Mouse (Mus musculus) MEL (cell line): ENCODE measurements around the gene Gm9573. TPM values are rescaled to one million over a fixed set of nuclear protein-coding genes. Genes with fewer than 3 reads are reported as not detected.
A peak's percentile ranks its signal among the peaks of the same experiment; 100 is the strongest.

Source experiments
- DNase-seq: peaks from one replicate; pipeline ENCODE4 v3.0.0; 2011; ENCODE audit warnings: low read depth, low spot score
- H3K27ac ChIP-seq: 2 replicates; pipeline ENCODE4 v1.5.1; 2012; ENCODE audit warnings: low read depth, mild to moderate bottlenecking, control low read depth, low read length, moderate library complexity; ENCODE audit not compliant: control insufficient read depth
- H3K27me3 ChIP-seq, 2 experiments: fragments of 150-350 bp in 1 of 2; sonication (generic) in 1 of 2; 2 replicates each; pipeline ENCODE4 v1.6.1; 2012; ENCODE audit warnings: low read length in 2 of 2, mild to moderate bottlenecking in 2 of 2, improper control_type of control experiment in 1 of 2, moderate library complexity in 1 of 2; ENCODE audit not compliant: insufficient read depth in 2 of 2, control insufficient read depth in 1 of 2
- H3K36me3 ChIP-seq, 2 experiments: 2 replicates each; pipeline ENCODE4 v1.6.1; 2012 to 2014; ENCODE audit warnings: low read length in 2 of 2, improper control_type of control experiment in 1 of 2, inconsistent platforms in 1 of 2, mild to moderate bottlenecking in 1 of 2; ENCODE audit not compliant: insufficient read depth in 2 of 2, control insufficient read depth in 1 of 2
- H3K4me1 ChIP-seq, 2 experiments: fragments of 150-350 bp in 1 of 2; sonication (generic) in 1 of 2; 2 replicates each; pipeline ENCODE4 v1.6.1; 2012; ENCODE audit warnings: low read length in 2 of 2, improper control_type of control experiment in 1 of 2, mild to moderate bottlenecking in 1 of 2; ENCODE audit not compliant: insufficient read depth in 2 of 2, control insufficient read depth in 1 of 2
- H3K4me3 ChIP-seq, 2 experiments: fragments of 150-350 bp in 1 of 2; sonication (generic) in 1 of 2; 2 replicates each; pipeline ENCODE4 v1.5.1; 2012; ENCODE audit warnings: low read depth in 2 of 2, low read length in 2 of 2, mild to moderate bottlenecking in 2 of 2, moderate library complexity in 2 of 2, control low read depth in 1 of 2, improper control_type of control experiment in 1 of 2; ENCODE audit not compliant: control insufficient read depth in 1 of 2, insufficient read depth in 1 of 2
- H3K79me2 ChIP-seq: 2 replicates; pipeline ENCODE4 v1.6.1; 2012; ENCODE audit warnings: mild to moderate bottlenecking, low read length, moderate library complexity; ENCODE audit not compliant: control insufficient read depth, poor library complexity, insufficient read depth
- H3K9ac ChIP-seq: 2 replicates; pipeline ENCODE4 v1.6.1; 2012; ENCODE audit warnings: low read depth, mild to moderate bottlenecking, control low read depth, low read length, moderate library complexity; ENCODE audit not compliant: control insufficient read depth, poor library complexity, severe bottlenecking
- H3K9me3 ChIP-seq: fragments of 150-350 bp; sonication (generic); replicated peaks from 2 replicates; pipeline ENCODE4 v1.6.1; 2012; ENCODE audit warnings: mild to moderate bottlenecking, low read length, improper control_type of control experiment, moderate library complexity; ENCODE audit not compliant: insufficient read depth
- BHLHE40 ChIP-seq: IDR thresholded peaks from 2 replicates; pipeline ENCODE4 v1.6.1; 2012; ENCODE audit warnings: low read depth, mild to moderate bottlenecking, inconsistent platforms, low read length, improper control_type of control experiment, borderline replicate concordance
- CHD1 ChIP-seq: IDR thresholded peaks from 2 replicates; pipeline ENCODE4 v1.6.1; 2012; ENCODE audit warnings: low read depth, mild to moderate bottlenecking, inconsistent platforms, low read length, improper control_type of control experiment
- CHD2 ChIP-seq: IDR thresholded peaks from 2 replicates; pipeline ENCODE4 v1.6.1; 2011; ENCODE audit warnings: low read length, improper control_type of control experiment
- CTCF ChIP-seq, 3 experiments: IDR thresholded peaks in 2 of 3; conservative IDR thresholded peaks in 1 of 3; 2 replicates each; pipeline ENCODE4 v1.5.1; 2011 to 2012; ENCODE audit warnings: low read length in 3 of 3, low read depth in 2 of 3, mild to moderate bottlenecking in 2 of 3, improper control_type of control experiment in 1 of 3, inconsistent platforms in 1 of 3, mixed read lengths in 1 of 3, moderate library complexity in 1 of 3; ENCODE audit not compliant: control insufficient read depth in 1 of 3, insufficient read depth in 1 of 3, poor library complexity in 1 of 3, severe bottlenecking in 1 of 3
- E2F4 ChIP-seq: IDR thresholded peaks from 2 replicates; pipeline ENCODE4 v1.6.1; 2011; ENCODE audit warnings: low read depth, low read length, improper control_type of control experiment, borderline replicate concordance
- ELF1 ChIP-seq: IDR thresholded peaks from 2 replicates; pipeline ENCODE4 v1.6.1; 2014; ENCODE audit warnings: low read depth, mild to moderate bottlenecking, inconsistent platforms, low read length, improper control_type of control experiment, moderate library complexity
- EP300 ChIP-seq, 2 experiments: IDR thresholded peaks; 2 replicates each; pipeline ENCODE4 v1.6.1; 2011; ENCODE audit warnings: improper control_type of control experiment in 2 of 2, low read length in 2 of 2, low read depth in 1 of 2, mild to moderate bottlenecking in 1 of 2
- ETS1 ChIP-seq: IDR thresholded peaks from 2 replicates; pipeline ENCODE4 v1.6.1; 2012; ENCODE audit warnings: low read depth, mild to moderate bottlenecking, inconsistent platforms, low read length, improper control_type of control experiment, moderate library complexity
- GABPA ChIP-seq: IDR thresholded peaks from 2 replicates; pipeline ENCODE4 v1.6.1; 2012; ENCODE audit warnings: low read depth, mild to moderate bottlenecking, inconsistent platforms, low read length, improper control_type of control experiment, moderate library complexity
- GATA1 ChIP-seq: IDR thresholded peaks from 2 replicates; pipeline ENCODE4 v1.6.1; 2011; ENCODE audit warnings: low read depth, low read length, improper control_type of control experiment
- HCFC1 ChIP-seq: IDR thresholded peaks from 2 replicates; pipeline ENCODE4 v1.6.1; 2012; ENCODE audit warnings: low read depth, mild to moderate bottlenecking, inconsistent platforms, low read length, improper control_type of control experiment, moderate library complexity
- JUND ChIP-seq: IDR thresholded peaks from 2 replicates; pipeline ENCODE4 v1.6.1; 2011; ENCODE audit warnings: low read depth, mild to moderate bottlenecking, improper control_type of control experiment, low read length
- KAT2A ChIP-seq: conservative IDR thresholded peaks from 2 replicates; pipeline ENCODE4 v1.6.1; 2012; ENCODE audit warnings: low read depth, low read length, improper control_type of control experiment, inconsistent platforms
- MAFK ChIP-seq: IDR thresholded peaks from 2 replicates; pipeline ENCODE4 v1.6.1; 2011; ENCODE audit warnings: low read depth, mild to moderate bottlenecking, low read length, improper control_type of control experiment, borderline replicate concordance
- MAX ChIP-seq: IDR thresholded peaks from 2 replicates; pipeline ENCODE4 v1.6.1; 2011; ENCODE audit warnings: low read length, improper control_type of control experiment
- MAZ ChIP-seq: IDR thresholded peaks from 2 replicates; pipeline ENCODE4 v1.6.1; 2012; ENCODE audit warnings: low read depth, mild to moderate bottlenecking, inconsistent platforms, low read length, improper control_type of control experiment
- MXI1 ChIP-seq: IDR thresholded peaks from 2 replicates; pipeline ENCODE4 v1.6.1; 2011; ENCODE audit warnings: mild to moderate bottlenecking, low read depth, low read length, improper control_type of control experiment
- MYB ChIP-seq: IDR thresholded peaks from 2 replicates; pipeline ENCODE4 v1.6.1; 2011; ENCODE audit warnings: mild to moderate bottlenecking, low read depth, low read length, improper control_type of control experiment
- MYC ChIP-seq: IDR thresholded peaks from 2 replicates; pipeline ENCODE4 v1.6.1; 2011; ENCODE audit warnings: low read depth, mild to moderate bottlenecking, low read length, improper control_type of control experiment, moderate library complexity
- NELFE ChIP-seq: IDR thresholded peaks from 2 replicates; pipeline ENCODE4 v1.6.1; 2011; ENCODE audit warnings: low read depth, low read length, improper control_type of control experiment
- NRF1 ChIP-seq: IDR thresholded peaks from 2 replicates; pipeline ENCODE4 v1.6.1; 2014; ENCODE audit warnings: low read depth, mild to moderate bottlenecking, inconsistent platforms, low read length, improper control_type of control experiment, moderate library complexity; ENCODE audit not compliant: poor library complexity, insufficient read depth, severe bottlenecking
- POLR2A ChIP-seq, 2 experiments: IDR thresholded peaks; 2 replicates each; pipeline ENCODE4 v1.6.1; 2011 to 2012; ENCODE audit warnings: low read length in 2 of 2, mild to moderate bottlenecking in 2 of 2, control low read depth in 1 of 2, improper control_type of control experiment in 1 of 2, low read depth in 1 of 2, moderate library complexity in 1 of 2; ENCODE audit not compliant: control insufficient read depth in 1 of 2, insufficient read depth in 1 of 2, poor library complexity in 1 of 2
- POLR2AphosphoS2 ChIP-seq: IDR thresholded peaks from 2 replicates; pipeline ENCODE4 v1.6.1; 2011; ENCODE audit warnings: low read length, improper control_type of control experiment
- POLR2AphosphoS5 ChIP-seq: IDR thresholded peaks from 2 replicates; pipeline ENCODE4 v1.6.1; 2012; ENCODE audit warnings: low read depth, borderline replicate concordance, mild to moderate bottlenecking, inconsistent platforms, low read length, moderate library complexity, mixed read lengths
- RCOR1 ChIP-seq: IDR thresholded peaks from 2 replicates; pipeline ENCODE4 v1.6.1; 2012; ENCODE audit warnings: low read depth, mild to moderate bottlenecking, inconsistent platforms, low read length, improper control_type of control experiment
- SIN3A ChIP-seq: IDR thresholded peaks from 2 replicates; pipeline ENCODE4 v1.6.1; 2012; ENCODE audit warnings: low read length, improper control_type of control experiment, inconsistent platforms
- SMC3 ChIP-seq: IDR thresholded peaks from 2 replicates; pipeline ENCODE4 v1.6.1; 2011; ENCODE audit warnings: low read depth, low read length, improper control_type of control experiment
- TAL1 ChIP-seq: IDR thresholded peaks from 2 replicates; pipeline ENCODE4 v1.6.1; 2012; ENCODE audit warnings: mild to moderate bottlenecking, inconsistent platforms, low read length, moderate library complexity, mixed read lengths
- TBP ChIP-seq: IDR thresholded peaks from 2 replicates; pipeline ENCODE4 v1.8.0; 2011; ENCODE audit warnings: low read depth, low read length, improper control_type of control experiment
- TCF12 ChIP-seq: IDR thresholded peaks from 2 replicates; pipeline ENCODE4 v1.6.1; 2014; ENCODE audit warnings: low read depth, mild to moderate bottlenecking, inconsistent platforms, low read length, improper control_type of control experiment, moderate library complexity
- UBTF ChIP-seq: IDR thresholded peaks from 2 replicates; pipeline ENCODE4 v1.6.1; 2012; ENCODE audit warnings: low read depth, mild to moderate bottlenecking, inconsistent platforms, low read length, improper control_type of control experiment, moderate library complexity, borderline replicate concordance; ENCODE audit not compliant: insufficient read depth
- USF1 ChIP-seq: IDR thresholded peaks from 2 replicates; pipeline ENCODE4 v1.6.1; 2014; ENCODE audit warnings: low read depth, mild to moderate bottlenecking, inconsistent platforms, low read length, improper control_type of control experiment, moderate library complexity
- USF2 ChIP-seq, 2 experiments: IDR thresholded peaks; 2 replicates each; pipeline ENCODE4 v1.6.1; 2011 to 2012; ENCODE audit warnings: improper control_type of control experiment in 2 of 2, low read length in 2 of 2, borderline replicate concordance in 1 of 2, inconsistent platforms in 1 of 2, low read depth in 1 of 2, mild to moderate bottlenecking in 1 of 2; ENCODE audit not compliant: insufficient read depth in 1 of 2
- ZC3H11A ChIP-seq: IDR thresholded peaks from 2 replicates; pipeline ENCODE4 v1.6.1; 2012; ENCODE audit warnings: low read depth, mild to moderate bottlenecking, inconsistent platforms, low read length, improper control_type of control experiment
- ZKSCAN1 ChIP-seq: IDR thresholded peaks from 2 replicates; pipeline ENCODE4 v1.6.1; 2012; ENCODE audit warnings: low read depth, mild to moderate bottlenecking, inconsistent platforms, low read length, improper control_type of control experiment, moderate library complexity
- ZMIZ1 ChIP-seq: IDR thresholded peaks from 2 replicates; pipeline ENCODE4 v1.6.1; 2012; ENCODE audit warnings: low read depth, mild to moderate bottlenecking, inconsistent platforms, low read length, improper control_type of control experiment, moderate library complexity
- ZNF384 ChIP-seq: IDR thresholded peaks from 2 replicates; pipeline ENCODE4 v1.6.1; 2012; ENCODE audit warnings: low read depth, mild to moderate bottlenecking, inconsistent platforms, low read length, improper control_type of control experiment
- polyA plus RNA-seq, 2 experiments: library from polyadenylated mRNA; stranded (reverse) in 1 of 2; unstranded in 1 of 2; fragments of >175 nt in 1 of 2; fragments of >200 nt in 1 of 2; gene quantifications; 2 replicates each; pipeline versions ENCODE4 v1.2.1 to v1.2.4; 2012; ENCODE audit warnings: low replicate concordance in 2 of 2, low read depth in 1 of 2; ENCODE audit not compliant: insufficient read length in 2 of 2, insufficient read depth in 1 of 2, missing spikeins in 1 of 2
- total RNA-seq: library from RNA; depleted of rRNA; stranded (reverse); fragments of 300-350 nt; gene quantifications from 2 replicates; pipeline ENCODE4 v1.2.3, GENCODE M21; 2012

Gene Gm9573
- total and polyA plus RNA-seq, 3 experiments: not detected

- H3K4me3 ChIP-seq: peak within 1 kb of the TSS; percentile 71 to 86
- peaks cover 6% of the 10 kb centered on the region for H3K79me2 ChIP-seq
- H3K36me3 ChIP-seq: no peaks in the 10 kb centered on the region
- H3K4me1 ChIP-seq: peaks cover 0 to 4% of the 10 kb centered on the region in 2 experiments; a peak in 2 of 4 replicates
- H3K9ac ChIP-seq: peak within 1 kb of the TSS; percentile 80
- H3K27me3 ChIP-seq: no peaks in the 10 kb centered on the region
- DNase-seq: peak; percentile 96
- no peaks in the 10 kb centered on the region for H3K9me3 ChIP-seq
- peak within 1 kb of the TSS; percentile 67 for H3K27ac ChIP-seq
- TF ChIP-seq MXI1 (peak; percentile 83), JUND (no peak), HCFC1 (peak; percentile 65; the same call in 1 of the 2 replicates), ZMIZ1 (no peak; the same call in 1 of the 2 replicates), USF1 (no peak; the same call in 1 of the 2 replicates), RCOR1 (no peak), GATA1 (no peak), MAFK (no peak), MYC (peak; percentile 80), MYB (no peak), SMC3 (no peak), GABPA (no peak), TBP (peak; percentile 76), E2F4 (no peak), POLR2AphosphoS5 (no peak), ELF1 (no peak), UBTF (no peak), CTCF (IDR thresholded peaks at IDR 0.05 in 2 of 3, conservative IDR thresholded peaks at IDR 0.05 in 1 of 3; ENCODE audit: control insufficient read depth in 1 of 3, insufficient read depth in 1 of 3, low read depth in 2 of 3, low read length in 3 of 3, poor library complexity in 1 of 3, severe bottlenecking in 1 of 3) (no peak), TCF12 (peak; percentile 38), CHD1 (0 out of 2 replicates have a peak, but pooled peaks have one; percentile 74), MAZ (peak; percentile 29; the same call in 1 of the 2 replicates), ZNF384 (no peak), POLR2A (IDR thresholded peaks at IDR 0.05; ENCODE audit: control insufficient read depth in 1 of 2, insufficient read depth in 1 of 2, low read depth in 1 of 2, low read length in 2 of 2, poor library complexity in 1 of 2) (peak; percentile 72 to 93), BHLHE40 (no peak), ZC3H11A (no peak), NELFE (peak; percentile 95), POLR2AphosphoS2 (peak; percentile 96), ETS1 (no peak), USF2 (IDR thresholded peaks at IDR 0.05; ENCODE audit: borderline replicate concordance in 1 of 2, insufficient read depth in 1 of 2, low read depth in 1 of 2, low read length in 2 of 2) (no peak), ZKSCAN1 (no peak), EP300 (IDR thresholded peaks at IDR 0.05; ENCODE audit: low read depth in 1 of 2, low read length in 2 of 2) (no peak; a peak in 1 of 4 replicates), KAT2A (peak; percentile 3; the same call in 1 of the 2 replicates), CHD2 (no peak), SIN3A (peak; percentile 66), NRF1 (peak; percentile 98), MAX (peak; percentile 66), TAL1 (no peak)
These were observed 41.1 kb upstream of the Gm9573 start, which contains the start of gene Vars2 for GRCm38 (mm10) chr17:35667334-35668065. Gene Vars2, minus strand, starts transcription at chr17:35667592.
